Mouse (Mus musculus): ENCODE data around the gene Olfr96. TPM values are rescaled to one million over a fixed set of nuclear protein-coding genes. Genes with fewer than 3 reads are reported as not detected.

Olfr96 gene
- total RNA-seq, 2 experiments from 2014 or later: not detected

GRCm38 (mm10) chr17:37270702-37271092, 50.8 kb downstream of the Olfr96 start:
- DNase-seq (ENCODE audit: low spot score in 2 of 2): no peak

DNA sequence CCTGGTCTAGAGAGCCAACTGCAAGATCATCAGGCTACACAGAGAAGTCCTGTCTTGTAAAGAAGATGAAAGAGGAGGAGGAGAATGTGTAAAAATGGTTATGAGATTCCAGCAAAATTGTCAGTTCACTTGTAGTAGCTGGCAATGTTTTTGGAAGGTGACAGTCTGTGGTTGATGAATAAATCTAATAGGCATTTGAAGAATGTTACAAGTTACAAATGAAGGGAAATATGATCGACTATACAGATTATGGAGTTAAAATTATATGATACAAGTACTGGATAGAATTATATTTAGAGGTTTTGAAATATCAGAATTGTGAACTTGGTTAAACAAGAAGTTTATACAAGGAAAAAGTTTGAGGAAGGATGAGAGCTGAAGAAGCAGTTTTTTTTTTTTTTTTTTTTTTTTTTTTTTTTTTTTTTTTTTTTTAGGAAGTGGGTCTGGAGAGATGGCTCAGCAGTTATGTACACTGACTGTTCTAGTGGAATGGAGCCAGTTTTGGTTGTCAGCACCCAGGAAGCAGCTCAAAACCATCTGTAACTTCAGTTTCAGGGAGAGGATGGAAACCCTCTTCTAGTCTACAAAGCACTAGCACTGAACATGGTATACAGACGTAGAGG, 55.8 kb downstream of the Olfr96 start:
- DNase-seq (ENCODE audit: low spot score in 2 of 2): no peak

Other genes with a start within 250 kb of the Olfr96 start
- not detected for gene 2410137M14Rik, start 238.9 kb upstream of the Olfr96 start, total RNA-seq (2021)
- under 1 TPM; 0.87 to 0.96 TPM for gene H2-M5, start 230.6 kb upstream of the Olfr96 start, total RNA-seq (2021)
- gene Zfp57, start 219.0 kb upstream of the Olfr96 start, total RNA-seq (2021): 1 to 10 TPM; 8.1 to 8.7 TPM
- gene Mog, start 196.7 kb upstream of the Olfr96 start, total RNA-seq (2021): 10 to 100 TPM; 35.8 to 43.1 TPM
- gene Gabbr1, start 174.2 kb upstream of the Olfr96 start, total RNA-seq (2021): 100 to 1,000 TPM; 683 to 686 TPM
- not detected for gene Olfr90, start 131.6 kb upstream of the Olfr96 start, total RNA-seq (2021)
- gene Olfr91, start 121.9 kb upstream of the Olfr96 start, total RNA-seq (2021): not detected
- gene Olfr92, start 100.1 kb upstream of the Olfr96 start, total RNA-seq (2021): not detected
- gene Olfr93, start 58.7 kb upstream of the Olfr96 start, total RNA-seq (2021): not detected
- gene Ubd, start 26.3 kb upstream of the Olfr96 start, total RNA-seq (2021): not detected
- not detected for gene Olfr94, start 19.2 kb upstream of the Olfr96 start, total RNA-seq (2021)
- not detected for gene Olfr95, start 7.0 kb upstream of the Olfr96 start, total RNA-seq (2021)
- not detected for gene Olfr97, start 17.2 kb downstream of the Olfr96 start, total RNA-seq (2021)
- gene Olfr98, start 43.6 kb downstream of the Olfr96 start, total RNA-seq (2021): not detected
- gene H2-M3, start 50.1 kb downstream of the Olfr96 start, total RNA-seq (2021): 1 to 10 TPM; 2.6 to 2.8 TPM
- not detected for gene Olfr99, start 63.3 kb downstream of the Olfr96 start, total RNA-seq (2021)
- gene Olfr101, start 84.2 kb downstream of the Olfr96 start, total RNA-seq (2021): not detected
- not detected for gene Olfr102, start 96.9 kb downstream of the Olfr96 start, total RNA-seq (2021)
- not detected for gene Olfr103, start 119.6 kb downstream of the Olfr96 start, total RNA-seq (2021)
- gene Olfr104-ps, start 139.4 kb downstream of the Olfr96 start, total RNA-seq (2021): not detected
- not detected for gene Olfr105-ps, start 158.9 kb downstream of the Olfr96 start, total RNA-seq (2021)
- gene Olfr106-ps, start 170.2 kb downstream of the Olfr96 start, total RNA-seq (2021): not detected
- gene Olfr107, start 179.1 kb downstream of the Olfr96 start, total RNA-seq (2021): not detected
- not detected for gene Olfr108, start 225.3 kb downstream of the Olfr96 start, total RNA-seq (2021)
- not detected for gene Olfr109, start 238.8 kb downstream of the Olfr96 start, total RNA-seq (2021)